Mouse (Mus musculus) limb, embryonic 14.5 days (tissue): ENCODE results near the gene Pip5k1a. TPM values are rescaled to one million over a fixed set of nuclear protein-coding genes. Genes with fewer than 3 reads are reported as not detected.

Experiments used
- ATAC-seq: fragments of 200-750 bp; cut with Nextera tagmentation; 2 replicates; pipeline ENCODE4 v1.8.0; 2017; ENCODE audit warnings: low read depth, moderate number of reproducible peaks, moderate TSS enrichment; ENCODE audit not compliant: low FRiP score
- DNase-seq: peaks from one replicate; pipeline ENCODE4 v3.0.0-alpha.2; 2015; ENCODE audit warnings: low spot score
- H3K27ac ChIP-seq: fragments of 300-500 bp; sonication (generic); replicated peaks from 2 replicates; pipeline ENCODE4 v1.5.1; 2014; ENCODE audit warnings: low read depth, mild to moderate bottlenecking, low read length, moderate library complexity, mixed read lengths
- H3K27me3 ChIP-seq: fragments of 300-500 bp; sonication (generic); 2 replicates; pipeline ENCODE4 v1.6.1; 2014; ENCODE audit warnings: low read length, mixed read lengths; ENCODE audit not compliant: control insufficient read depth, insufficient read depth
- H3K36me3 ChIP-seq: fragments of 300-500 bp; sonication (generic); 2 replicates; pipeline ENCODE4 v1.6.1; 2014; ENCODE audit warnings: mild to moderate bottlenecking, low read length, moderate library complexity, mixed read lengths; ENCODE audit not compliant: control insufficient read depth, insufficient read depth
- H3K4me1 ChIP-seq: fragments of 300-500 bp; sonication (generic); 2 replicates; pipeline ENCODE4 v1.6.1; 2014; ENCODE audit warnings: antibody characterized with exemption, low read length, mixed read lengths; ENCODE audit not compliant: control insufficient read depth, insufficient read depth
- H3K4me2 ChIP-seq: fragments of 300-500 bp; sonication (generic); replicated peaks from 2 replicates; pipeline ENCODE4 v1.6.1; 2014; ENCODE audit warnings: low read depth, mild to moderate bottlenecking, low read length, moderate library complexity; ENCODE audit not compliant: severe bottlenecking
- H3K4me3 ChIP-seq: fragments of 300-500 bp; sonication (generic); replicated peaks from 2 replicates; pipeline ENCODE4 v1.5.1; 2014; ENCODE audit warnings: low read length
- H3K9ac ChIP-seq: fragments of 300-500 bp; sonication (generic); 2 replicates; pipeline ENCODE4 v1.6.1; 2014; ENCODE audit warnings: mild to moderate bottlenecking, low read depth, low read length, moderate library complexity; ENCODE audit not compliant: severe bottlenecking
- H3K9me3 ChIP-seq: fragments of 300-500 bp; sonication (generic); 2 replicates; pipeline ENCODE4 v1.6.1; 2016; ENCODE audit warnings: low read length; ENCODE audit not compliant: control insufficient read depth
- POLR2A ChIP-seq: fragments of 200-500 bp; IDR thresholded peaks from 2 replicates; pipeline ENCODE4 v1.8.0; 2012; ENCODE audit warnings: inconsistent platforms, mild to moderate bottlenecking, moderate library complexity, borderline replicate concordance; ENCODE audit not compliant: insufficient read depth, insufficient read length; ENCODE audit errors: extremely low read depth
- WGBS: fragments of 180-500 bp; shearing (Covaris S2); extraction: QIAGEN DNeasy Blood & Tissue Kit; methylation state at CpG from one replicate; pipeline ENCODE4 v1.1.7; 2014; 5-methylcytosine and 5-hydroxymethylcytosine counted together
- polyA plus RNA-seq, 2 experiments: library from polyadenylated mRNA; depleted of rRNA in 1 of 2; stranded (reverse) in 1 of 2; unstranded in 1 of 2; fragments of >200 nt; fragmentation: Nextera tagmentation in 1 of 2; extraction: Ambion mirVana in 1 of 2; gene quantifications; 2 replicates each; pipeline versions ENCODE4 v1.2.1 to v1.2.3; 2012 to 2014

The Pip5k1a gene
- polyA plus RNA-seq (2012; rRNA removed) (35.1 and 41.2 TPM in 2 replicates), polyA plus RNA-seq (2014; fragmentation: Nextera tagmentation; extraction: Ambion mirVana) (15.7 and 16.5 TPM in 2 replicates)

- Histone ChIP-seq H3K4me2 (peak within 1 kb of the TSS; percentile 66), H3K27ac (peak within 1 kb of the TSS; percentile 75), H3K36me3 (peaks cover 5% of the 10 kb centered on the region; the same call in 1 of the 2 replicates), H3K9ac (peak within 1 kb of the TSS; percentile 83), H3K4me3 (peak within 1 kb of the TSS; percentile 73), H3K4me1 (peaks cover 11% of the 10 kb centered on the region), H3K9me3 (no peaks in the 10 kb centered on the region), H3K27me3 (no peaks in the 10 kb centered on the region)
- DNase-seq (peak; percentile 100), ATAC-seq (peak; percentile 95)
- under 1% methylated on average over 49 of the region's 51 CpGs for WGBS
- peak; percentile 66; the same call in 1 of the 2 replicates for TF ChIP-seq POLR2A
Measured at GRCm38 (mm10) chr3:95106338-95107117, at the start of gene Pip5k1a. Pip5k1a (minus strand) TSS chr3:95106930.

- ATAC-seq, result no peak
- H3K27ac ChIP-seq, result no peak overlapping the region
- H3K36me3 ChIP-seq, result no peaks in the 10 kb centered on the region
- H3K4me3 ChIP-seq, result no peak overlapping the region
- 55% methylated on average over 4 of the region's 4 CpGs for WGBS
- H3K4me1 ChIP-seq, result no peaks in the 10 kb centered on the region
- H3K27me3 ChIP-seq, result no peaks in the 10 kb centered on the region
- DNase-seq, result no peak
- H3K4me2 ChIP-seq, result no peak overlapping the region
- no peaks in the 10 kb centered on the region for H3K9me3 ChIP-seq
- no peak for TF ChIP-seq POLR2A
- no peak overlapping the region for H3K9ac ChIP-seq
Measured at GRCm38 (mm10) chr3:95153874-95154273, 47.1 kb upstream of the Pip5k1a start.

- WGBS, result 65% methylated on average over 3 of the region's 3 CpGs
- H3K9me3 ChIP-seq, result no peaks in the 10 kb centered on the region
Measured at GRCm38 (mm10) chr3:95147924-95148323, 41.2 kb upstream of the Pip5k1a start.

GRCm38 (mm10) chr3:95142617-95143011, 35.9 kb upstream of the Pip5k1a start:
- Histone ChIP-seq H3K36me3 (peaks cover 25% of the 10 kb centered on the region), H3K4me2 (no peak overlapping the region), H3K9me3 (no peaks in the 10 kb centered on the region), H3K27me3 (no peaks in the 10 kb centered on the region), H3K27ac (no peak overlapping the region), H3K4me1 (no peaks in the 10 kb centered on the region), H3K9ac (no peak overlapping the region), H3K4me3 (no peak overlapping the region)
- ATAC-seq (peak; percentile 75; the same call in 1 of the 2 replicates), DNase-seq (peak; percentile 79)
- TF ChIP-seq POLR2A, result no peak
- WGBS, result 10% methylated on average over 5 of the region's 5 CpGs

More at GRCm38 (mm10) chr3:95147924-95148323, 41.2 kb upstream of the Pip5k1a start:
- Histone ChIP-seq H3K4me2 (no peak overlapping the region), H3K4me1 (no peaks in the 10 kb centered on the region), H3K36me3 (no peaks in the 10 kb centered on the region), H3K9ac (no peak overlapping the region), H3K4me3 (no peak overlapping the region), H3K27ac (no peak overlapping the region), H3K27me3 (no peaks in the 10 kb centered on the region)
- DNase-seq, result no peak
- ATAC-seq, result no peak
- no peak for TF ChIP-seq POLR2A

GRCm38 (mm10) chr3:95141952-95142616, 35.4 kb upstream of the Pip5k1a start, which contains the start of gene Tnfaip8l2:
Tnfaip8l2 (minus strand) TSS chr3:95142360.
- Histone ChIP-seq H3K36me3 (peaks cover 25% of the 10 kb centered on the region), H3K4me3 (no peak within 1 kb of the TSS), H3K27ac (no peak within 1 kb of the TSS), H3K9me3 (no peaks in the 10 kb centered on the region), H3K4me1 (no peaks in the 10 kb centered on the region), H3K4me2 (no peak within 1 kb of the TSS), H3K27me3 (no peaks in the 10 kb centered on the region), H3K9ac (no peak within 1 kb of the TSS)
- 86% methylated on average over 10 of the region's 10 CpGs for WGBS
- DNase-seq (no peak), ATAC-seq (no peak)
- TF ChIP-seq POLR2A, result no peak
